Mouse (Mus musculus) liver, postnatal 0 days (tissue): ENCODE data around the gene Cyp2d34. TPM values are rescaled to one million over a fixed set of nuclear protein-coding genes. Genes with fewer than 3 reads are reported as not detected.

Experiments
- ATAC-seq: fragments of 200-750 bp; cut with Nextera tagmentation; 2 replicates; pipeline ENCODE4 v1.8.0; 2017; ENCODE audit warnings: mild to moderate bottlenecking, moderate library complexity
- DNase-seq: peaks from one replicate; pipeline ENCODE4 v3.0.0-alpha.2; 2016
- H3K27ac ChIP-seq: fragments of 300-500 bp; sonication (generic); 2 replicates; pipeline ENCODE4 v1.5.1; 2014; ENCODE audit warnings: antibody characterized with exemption, moderate library complexity, mild to moderate bottlenecking, low read depth
- H3K27me3 ChIP-seq: fragments of 300-500 bp; sonication (generic); 2 replicates; pipeline ENCODE4 v1.6.1; 2014; ENCODE audit warnings: low read length, control low read depth, mixed read lengths; ENCODE audit not compliant: insufficient read depth
- H3K36me3 ChIP-seq: fragments of 300-500 bp; sonication (generic); replicated peaks from 2 replicates; pipeline ENCODE4 v1.6.1; 2014; ENCODE audit warnings: mild to moderate bottlenecking, control low read depth, low read length, moderate library complexity, mixed read lengths; ENCODE audit not compliant: insufficient read depth
- H3K4me1 ChIP-seq: fragments of 300-500 bp; sonication (generic); 2 replicates; pipeline ENCODE4 v1.6.1; 2014; ENCODE audit warnings: antibody characterized with exemption, mild to moderate bottlenecking, control low read depth; ENCODE audit not compliant: insufficient read depth
- H3K4me2 ChIP-seq: fragments of 300-500 bp; sonication (generic); 2 replicates; pipeline ENCODE4 v1.6.1; 2014; ENCODE audit warnings: low read depth, mild to moderate bottlenecking, low read length, moderate library complexity, mixed read lengths
- H3K4me3 ChIP-seq: fragments of 300-500 bp; sonication (generic); 2 replicates; pipeline ENCODE4 v1.5.1; 2014; ENCODE audit warnings: low read depth, low read length
- H3K9ac ChIP-seq: fragments of 300-500 bp; sonication (generic); replicated peaks from 2 replicates; pipeline ENCODE4 v1.6.1; 2014; ENCODE audit warnings: mild to moderate bottlenecking, moderate library complexity
- H3K9me3 ChIP-seq: fragments of 300-500 bp; sonication (generic); 2 replicates; pipeline ENCODE4 v1.6.1; 2016; ENCODE audit warnings: mild to moderate bottlenecking, control low read depth, low read length, mixed read lengths
- CTCF ChIP-seq: sonication (generic); IDR thresholded peaks from 2 replicates; pipeline ENCODE4 v1.5.1; 2016; ENCODE audit warnings: antibody characterized with exemption, low read depth
- EP300 ChIP-seq: IDR thresholded peaks from 2 replicates; pipeline ENCODE4 v1.6.1; 2016; ENCODE audit warnings: antibody characterized with exemption, low read depth, mild to moderate bottlenecking
- WGBS: fragments of 180-500 bp; shearing (Covaris S2); extraction: QIAGEN DNeasy Blood & Tissue Kit; methylation state at CpG from one replicate; pipeline ENCODE4 v1.1.7; 2014; ENCODE audit not compliant: insufficient replicate concordance; 5-methylcytosine and 5-hydroxymethylcytosine counted together
- polyA plus RNA-seq: library from polyadenylated mRNA; unstranded; fragments of >200 nt; fragmentation: Nextera tagmentation; extraction: Ambion mirVana; gene quantifications from 2 replicates; pipeline ENCODE4 v1.2.1, GENCODE M21; 2015

Gene Cyp2d34
- not detected in 2 replicates for polyA plus RNA-seq

DNA sequence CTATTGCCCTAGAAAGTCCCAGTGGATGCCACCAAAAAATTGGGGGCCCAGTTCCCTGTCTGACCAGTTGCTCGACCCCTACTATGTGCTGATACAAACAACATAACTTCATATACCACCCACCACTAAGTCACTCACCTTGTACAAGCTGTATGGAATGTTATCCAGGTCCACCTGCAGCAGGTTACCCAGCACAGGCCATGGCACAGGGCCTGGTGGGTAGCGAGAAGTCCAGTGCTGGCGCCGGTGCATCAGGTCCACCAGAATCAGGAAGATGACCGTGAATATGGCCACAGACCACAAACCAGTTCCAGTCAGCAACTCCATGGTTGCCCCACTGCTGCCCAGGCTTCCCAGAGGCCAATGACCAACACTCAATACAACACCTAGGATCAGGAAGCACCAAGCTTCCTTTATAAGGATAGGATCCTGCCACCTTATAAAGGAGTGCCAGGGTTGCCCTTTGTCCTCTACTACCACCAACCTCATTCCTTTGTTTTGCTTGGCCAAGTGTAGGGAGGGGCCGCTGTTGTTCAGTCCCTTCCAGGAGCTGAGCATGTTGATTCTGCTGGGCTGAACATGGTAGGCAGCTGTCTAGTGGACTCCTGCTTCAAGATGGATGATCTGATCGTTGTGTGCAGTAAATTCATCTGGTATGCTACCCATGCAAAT is at the start of gene Cyp2d34:
Cyp2d34 (minus strand) TSS at position 416 of the 672 bp plus-strand sequence.
- no peak within 1 kb of the TSS for H3K27ac ChIP-seq
- 75% methylated on average over 7 of the region's 7 CpGs for WGBS
- H3K4me3 ChIP-seq, result no peak within 1 kb of the TSS
- H3K4me1 ChIP-seq, result no peaks in the 10 kb centered on the region
- H3K9ac ChIP-seq, result no peak within 1 kb of the TSS
- DNase-seq (no peak), ATAC-seq (no peak)
- no peak within 1 kb of the TSS for H3K4me2 ChIP-seq
- H3K27me3 ChIP-seq, result no peaks in the 10 kb centered on the region
- H3K36me3 ChIP-seq, result no peaks in the 10 kb centered on the region
- TF ChIP-seq CTCF (no peak), EP300 (no peak)
- H3K9me3 ChIP-seq, result no peaks in the 10 kb centered on the region

DNA sequence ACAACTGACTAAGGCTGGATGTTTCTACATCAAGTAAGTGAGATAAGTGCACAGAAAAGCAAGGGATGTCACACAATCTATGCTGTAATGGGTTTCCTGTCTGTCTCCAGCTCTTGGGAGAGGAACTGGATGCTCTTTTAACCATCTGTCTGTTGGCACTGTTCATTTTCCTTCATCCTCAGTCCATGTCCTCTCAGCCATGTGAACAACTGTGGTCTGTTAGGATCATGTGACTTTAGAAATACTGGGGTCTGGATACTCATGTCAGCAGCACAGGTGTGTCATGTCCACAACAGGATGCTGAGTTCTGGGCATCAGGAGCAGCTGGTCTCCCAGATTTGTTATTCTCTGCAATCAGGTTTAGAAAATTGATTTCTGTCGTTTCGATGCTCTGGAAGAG is 35.6 kb upstream of the Cyp2d34 start:
- Histone ChIP-seq H3K4me2 (no peak overlapping the region), H3K27me3 (no peaks in the 10 kb centered on the region), H3K4me1 (no peaks in the 10 kb centered on the region), H3K36me3 (no peaks in the 10 kb centered on the region), H3K4me3 (no peak overlapping the region), H3K27ac (no peak overlapping the region), H3K9me3 (no peaks in the 10 kb centered on the region), H3K9ac (no peak overlapping the region)
- no peak for TF ChIP-seq CTCF
- TF ChIP-seq EP300, result no peak
- 74% methylated on average over 2 of the region's 2 CpGs for WGBS
- no peak for ATAC-seq
- no peak for DNase-seq

DNA sequence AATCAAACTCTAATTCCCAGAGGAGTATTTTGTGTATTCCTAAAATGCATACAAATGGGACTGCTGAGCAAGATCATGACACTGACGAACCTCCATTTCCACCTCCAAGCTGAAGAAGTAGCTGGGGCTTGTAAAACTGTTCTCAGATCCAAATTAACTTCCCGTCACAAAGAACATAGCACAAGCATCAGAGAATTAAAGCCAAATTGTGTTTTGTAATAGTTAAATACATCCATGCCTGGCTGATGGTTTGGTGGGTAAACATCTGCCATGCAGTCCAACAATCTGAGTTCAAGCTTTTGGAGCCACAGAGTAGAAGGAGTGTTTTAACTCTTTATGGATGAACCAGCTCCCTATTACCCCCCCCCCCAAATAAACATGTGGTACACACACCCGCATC is 23.6 kb upstream of the Cyp2d34 start:
- no peak for DNase-seq
- Histone ChIP-seq H3K27me3 (no peaks in the 10 kb centered on the region), H3K4me3 (no peak overlapping the region), H3K4me1 (no peaks in the 10 kb centered on the region; the same call in 1 of the 2 replicates), H3K36me3 (no peaks in the 10 kb centered on the region), H3K9me3 (no peaks in the 10 kb centered on the region), H3K9ac (no peak overlapping the region), H3K27ac (no peak overlapping the region), H3K4me2 (no peak overlapping the region)
- ATAC-seq, result no peak
- TF ChIP-seq CTCF, result no peak
- TF ChIP-seq EP300, result no peak
- WGBS, result 66% methylated on average over 3 of the region's 3 CpGs

DNA sequence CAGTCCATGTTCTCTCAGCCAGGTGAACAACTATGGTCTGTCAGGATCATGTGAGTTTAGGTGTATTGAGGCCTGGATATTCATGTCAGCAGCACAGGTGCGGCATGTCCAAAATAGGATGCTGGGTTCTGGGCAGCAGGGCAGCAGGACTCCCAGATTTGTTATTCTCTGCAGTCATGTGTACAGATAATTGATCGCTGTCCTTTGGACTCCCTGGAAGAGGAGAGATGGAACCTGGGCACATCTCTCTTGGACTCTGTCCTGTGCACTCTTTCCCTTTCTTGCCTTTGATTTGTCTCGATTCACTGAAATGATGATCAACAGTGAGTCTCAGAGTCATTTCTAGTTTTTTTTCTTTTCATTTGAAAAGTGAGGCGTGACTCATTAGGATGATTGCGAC is 23.0 kb upstream of the Cyp2d34 start:
- Histone ChIP-seq H3K27ac (no peak overlapping the region; the same call in 1 of the 2 replicates), H3K4me3 (no peak overlapping the region), H3K4me2 (no peak overlapping the region), H3K9ac (no peak overlapping the region), H3K4me1 (no peaks in the 10 kb centered on the region; the same call in 1 of the 2 replicates), H3K9me3 (no peaks in the 10 kb centered on the region), H3K36me3 (no peaks in the 10 kb centered on the region), H3K27me3 (no peaks in the 10 kb centered on the region)
- 77% methylated on average over 5 of the region's 5 CpGs for WGBS
- DNase-seq (no peak), ATAC-seq (0 out of 2 replicates have a peak, but pooled peaks have one; percentile 32)
- TF ChIP-seq CTCF (no peak), EP300 (0 out of 2 replicates have a peak, but pooled peaks have one; percentile 14)

DNA sequence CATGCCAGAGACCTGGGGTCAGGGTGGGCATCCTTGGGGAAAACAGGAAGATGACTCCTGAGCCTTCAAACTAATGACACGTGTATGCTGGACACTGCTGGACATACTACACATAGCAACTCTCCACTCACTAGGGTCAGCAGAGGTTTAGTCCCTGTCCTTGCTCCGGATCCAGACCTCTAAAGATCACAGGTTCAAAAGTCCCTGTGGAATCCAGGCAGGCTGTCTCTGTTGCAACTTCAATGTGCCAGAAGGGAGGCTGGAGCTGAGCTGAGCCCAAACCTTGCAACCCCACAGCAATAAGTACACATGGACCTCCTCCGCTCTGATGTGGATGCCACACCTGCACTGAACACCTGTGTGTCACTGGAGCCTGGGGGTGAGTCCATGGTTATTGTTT is 22.0 kb upstream of the Cyp2d34 start:
- Histone ChIP-seq H3K27me3 (no peaks in the 10 kb centered on the region), H3K9ac (no peak overlapping the region), H3K4me1 (no peaks in the 10 kb centered on the region; the same call in 1 of the 2 replicates), H3K27ac (no peak overlapping the region), H3K36me3 (no peaks in the 10 kb centered on the region), H3K4me3 (no peak overlapping the region), H3K4me2 (no peak overlapping the region), H3K9me3 (no peaks in the 10 kb centered on the region)
- TF ChIP-seq EP300 (no peak), CTCF (no peak)
- WGBS, result 65% methylated on average over 3 of the region's 3 CpGs
- ATAC-seq, result peak; percentile 48
- DNase-seq, result no peak

DNA sequence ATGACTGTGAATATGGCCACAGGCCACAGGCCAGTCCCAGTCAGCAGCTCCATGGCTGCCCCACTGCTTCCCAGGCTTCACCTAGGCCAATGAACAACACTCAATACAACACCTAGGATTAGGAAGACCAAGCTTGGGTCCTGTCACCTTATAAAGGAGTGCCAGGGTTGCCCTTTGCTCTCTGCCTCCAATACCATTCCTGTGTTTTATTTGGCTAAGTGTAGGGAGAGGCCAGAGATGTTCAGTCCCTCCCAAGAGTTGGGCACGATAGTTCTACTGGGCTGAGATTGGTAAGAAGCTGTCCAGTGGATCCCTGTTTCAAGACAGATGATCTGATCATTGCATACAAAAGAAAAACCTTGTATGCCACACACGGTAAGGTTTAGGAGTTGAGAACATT is 21.2 kb upstream of the Cyp2d34 start:
- Histone ChIP-seq H3K27me3 (no peaks in the 10 kb centered on the region), H3K9me3 (no peaks in the 10 kb centered on the region), H3K4me2 (no peak overlapping the region), H3K9ac (no peak overlapping the region), H3K4me3 (no peak overlapping the region), H3K4me1 (no peaks in the 10 kb centered on the region; the same call in 1 of the 2 replicates), H3K36me3 (no peaks in the 10 kb centered on the region), H3K27ac (no peak overlapping the region)
- peak; percentile 6; the same call in 1 of the 2 replicates for ATAC-seq
- no peak for DNase-seq
- TF ChIP-seq EP300 (no peak), CTCF (no peak)
- WGBS, result 78% methylated on average over 2 of the region's 2 CpGs
